Mouse (Mus musculus): ENCODE results near the gene Slc43a2.
A peak's percentile ranks its signal among the peaks of the same experiment; 100 is the strongest.

Gene Slc43a2

DNA sequence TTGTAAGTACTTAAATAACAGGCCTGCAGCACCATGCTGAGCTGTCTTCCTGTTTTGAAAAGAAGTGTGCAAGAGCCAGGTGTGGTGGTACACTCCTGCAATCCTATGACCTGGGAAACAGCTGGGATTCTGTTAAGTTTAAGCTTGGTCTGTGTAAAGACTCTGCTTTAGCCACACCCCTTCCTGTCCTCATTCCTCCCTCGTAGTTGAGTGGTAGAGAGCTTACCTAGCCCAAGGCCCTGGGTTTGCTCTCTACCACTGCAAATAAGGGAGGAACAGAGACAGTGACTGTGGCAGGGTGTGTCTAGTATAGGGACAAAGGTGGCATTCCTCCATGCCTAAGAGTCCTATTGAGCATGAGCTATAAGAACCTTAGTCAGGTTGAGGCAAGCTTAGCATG, 73.8 kb downstream of the Slc43a2 start:
- no peak for DNase-seq (ENCODE audit: low read depth, low spot score)

DNA sequence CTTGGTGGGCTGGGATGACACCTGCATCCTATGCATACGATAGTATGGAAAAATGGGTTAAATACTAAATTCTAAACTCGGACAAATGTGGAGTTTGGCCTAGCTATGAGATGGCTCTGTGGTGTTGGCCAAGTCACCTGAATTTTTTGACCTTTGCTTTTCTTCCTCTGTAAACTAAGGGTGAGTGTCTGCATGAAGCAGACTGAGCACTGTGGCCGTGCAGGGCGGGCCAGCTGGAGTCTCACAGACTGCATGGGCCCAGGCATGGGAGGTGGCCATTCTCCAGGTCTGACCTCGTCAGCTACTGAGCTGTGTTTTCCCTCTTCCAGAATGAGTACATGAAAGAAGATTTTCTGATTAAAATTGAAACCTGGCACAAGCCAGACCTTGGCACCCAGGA, 77.3 kb downstream of the Slc43a2 start:
- DNase-seq (ENCODE audit: low read depth, low spot score) = no peak

DNA sequence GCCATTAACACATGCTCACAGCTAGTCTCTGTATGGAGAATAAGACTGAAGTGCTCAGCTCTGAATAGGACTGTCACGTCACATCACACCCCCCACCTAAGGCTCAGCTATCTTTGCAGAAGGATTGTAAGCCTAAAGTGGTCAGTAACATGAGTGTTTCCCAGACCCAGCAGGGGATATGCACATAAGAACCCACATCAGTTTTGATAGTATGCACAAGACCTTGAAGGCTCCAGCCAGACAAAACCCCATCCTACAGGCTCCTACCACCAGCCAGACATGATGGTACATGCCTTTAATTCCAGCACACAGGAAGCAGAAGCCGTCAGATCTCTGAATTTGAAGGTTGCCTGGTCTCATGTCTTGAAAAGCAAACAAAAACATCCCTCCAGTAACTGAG, 78.5 kb downstream of the Slc43a2 start:
- DNase-seq (ENCODE audit: low read depth, low spot score) = no peak

DNA sequence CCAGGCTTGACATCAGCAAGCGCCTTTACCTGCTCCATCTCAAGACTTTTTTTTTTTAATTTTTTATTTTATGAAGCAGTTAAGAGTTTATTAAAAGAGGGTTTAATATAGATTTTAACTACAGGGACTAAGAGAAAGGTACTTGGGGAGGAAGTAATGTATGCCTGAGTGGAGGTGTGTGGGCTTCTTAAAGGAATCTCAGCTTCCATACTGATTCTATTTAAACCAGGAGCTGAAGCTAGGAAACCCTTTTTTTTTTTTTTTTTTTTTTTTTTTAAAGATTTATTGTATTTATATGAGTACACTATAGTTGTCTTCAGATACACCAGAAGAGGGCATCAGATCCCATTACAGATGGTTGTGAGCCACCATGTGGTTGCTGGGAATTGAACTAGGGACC, 83.3 kb downstream of the Slc43a2 start:
- no peak for DNase-seq (ENCODE audit: low read depth, low spot score)

DNA sequence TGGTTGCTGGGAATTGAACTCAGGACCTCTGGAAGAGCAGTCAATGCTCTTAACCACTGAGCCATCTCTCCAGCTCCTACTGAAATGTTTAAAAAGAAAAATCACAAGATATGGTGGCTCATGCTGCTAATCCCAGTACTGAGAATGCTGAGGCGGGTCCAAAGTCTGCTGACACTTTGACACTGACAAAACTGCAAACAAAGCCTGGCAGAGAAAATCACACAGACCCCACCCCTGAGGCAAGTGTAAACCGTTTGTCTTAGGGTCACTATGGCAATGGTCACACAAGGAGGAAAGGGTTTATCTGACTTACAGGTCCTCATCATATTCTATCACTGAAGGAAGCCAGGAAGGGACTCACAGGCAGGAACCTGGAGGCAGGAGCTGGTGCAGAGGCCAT, 84.1 kb downstream of the Slc43a2 start:
- no peak for DNase-seq (ENCODE audit: low read depth, low spot score)

DNA sequence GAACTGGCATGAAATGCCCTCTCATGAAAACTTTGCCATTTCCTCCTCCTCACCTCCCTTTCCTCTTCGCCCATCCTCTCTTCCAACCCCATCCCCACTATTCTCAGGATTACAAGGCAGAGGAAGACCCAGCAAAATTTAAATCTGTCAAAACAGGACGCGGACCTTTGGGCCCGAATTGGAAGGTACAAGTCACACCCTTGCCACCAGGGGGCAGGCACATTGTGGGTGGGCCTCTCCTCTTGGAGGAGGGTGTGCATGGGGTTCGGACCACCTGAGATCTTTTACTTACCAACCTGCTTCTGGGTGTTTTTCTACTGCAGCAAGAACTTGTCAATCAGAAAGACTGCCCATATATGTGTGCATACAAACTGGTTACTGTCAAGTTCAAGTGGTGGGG, 87.6 kb downstream of the Slc43a2 start:
- DNase-seq (ENCODE audit: low read depth, low spot score) = peak; percentile 55

DNA sequence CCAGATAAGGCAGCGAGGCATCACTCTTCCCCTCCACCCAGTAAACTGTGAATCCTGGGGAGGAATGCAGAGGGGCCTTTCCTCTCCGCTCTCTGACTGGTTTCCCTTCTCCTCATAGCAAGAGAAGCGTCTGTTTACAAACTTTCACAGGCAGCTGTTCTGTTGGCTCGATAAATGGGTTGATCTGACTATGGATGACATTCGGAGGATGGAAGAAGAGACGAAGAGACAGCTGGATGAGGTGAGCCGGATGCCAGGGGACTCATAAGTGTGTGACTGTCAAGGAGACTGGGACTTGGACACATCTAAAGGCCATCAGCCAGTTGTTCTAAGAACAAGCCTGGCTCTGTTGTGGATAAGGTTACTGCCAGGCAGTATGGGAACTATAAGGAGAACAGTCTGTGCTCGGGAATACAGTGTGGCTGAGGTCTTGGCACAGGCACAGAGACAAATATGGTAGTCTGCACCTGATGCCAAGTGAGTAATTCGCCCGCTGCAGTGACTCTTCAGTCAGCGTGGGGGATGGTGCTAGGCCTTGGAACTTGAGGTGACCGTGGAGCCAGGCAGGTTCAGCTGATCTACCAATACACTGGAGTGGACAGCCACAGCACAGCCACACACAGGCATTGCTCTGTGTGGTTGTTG, 88.8 kb downstream of the Slc43a2 start:
- no peak for DNase-seq (ENCODE audit: low read depth, low spot score)

DNA sequence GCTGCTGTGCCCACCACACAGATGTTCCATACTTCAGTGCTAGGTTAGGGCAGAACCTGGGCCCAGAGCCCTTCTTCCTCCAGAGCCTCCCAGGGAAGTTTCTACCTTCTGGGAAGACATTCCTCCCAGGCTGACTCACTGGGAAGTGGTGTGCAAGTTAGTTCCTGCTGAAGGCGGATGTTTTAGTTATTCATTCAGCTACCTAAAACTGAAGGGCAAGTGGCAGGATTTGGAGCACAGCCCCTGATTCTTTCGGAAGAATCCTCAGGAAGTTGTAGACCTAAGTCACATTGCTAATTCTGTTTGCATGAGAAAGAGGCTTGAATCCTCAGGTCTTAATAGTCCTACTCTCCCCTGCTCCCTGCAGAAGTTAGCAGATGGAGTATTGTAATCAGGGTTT, 89.9 kb downstream of the Slc43a2 start:
- DNase-seq (ENCODE audit: low read depth, low spot score) = no peak

DNA sequence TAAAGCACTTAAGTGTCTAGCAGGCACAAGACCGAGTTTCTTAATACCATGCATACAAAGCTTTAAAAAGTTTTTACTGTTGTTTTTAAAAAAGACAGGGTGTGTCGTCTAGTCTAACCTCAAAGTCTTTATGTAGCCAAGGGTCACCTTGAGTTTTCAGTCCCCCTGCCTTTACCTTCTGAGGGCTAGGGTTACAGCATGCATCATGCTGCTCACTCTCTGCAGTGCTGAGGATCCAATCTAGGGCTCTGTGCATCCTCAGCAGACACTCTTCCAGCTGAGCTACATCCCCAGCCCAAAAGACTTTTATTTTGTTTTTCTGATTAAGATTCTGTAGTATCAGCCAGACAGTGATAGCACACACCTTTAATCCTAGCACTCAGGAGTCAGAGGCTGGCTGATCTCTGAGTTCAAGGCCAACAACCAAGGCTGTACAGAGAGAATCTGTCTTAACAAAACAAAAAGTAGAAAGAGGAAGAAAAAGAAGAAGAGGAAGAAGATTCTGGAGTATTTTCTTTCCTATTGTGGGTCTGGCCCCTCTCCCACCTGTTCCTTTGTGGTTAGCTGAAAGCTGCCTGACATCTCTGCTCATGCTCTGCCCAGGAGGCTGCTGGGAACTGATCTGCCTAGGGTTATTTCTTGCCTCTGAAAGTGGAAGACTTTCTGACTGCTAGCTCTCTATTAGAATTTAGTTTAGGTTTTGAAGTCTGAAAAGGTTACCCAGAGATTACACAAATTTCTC, 91.3 kb downstream of the Slc43a2 start:
- no peak for DNase-seq (ENCODE audit: low read depth, low spot score)

DNA sequence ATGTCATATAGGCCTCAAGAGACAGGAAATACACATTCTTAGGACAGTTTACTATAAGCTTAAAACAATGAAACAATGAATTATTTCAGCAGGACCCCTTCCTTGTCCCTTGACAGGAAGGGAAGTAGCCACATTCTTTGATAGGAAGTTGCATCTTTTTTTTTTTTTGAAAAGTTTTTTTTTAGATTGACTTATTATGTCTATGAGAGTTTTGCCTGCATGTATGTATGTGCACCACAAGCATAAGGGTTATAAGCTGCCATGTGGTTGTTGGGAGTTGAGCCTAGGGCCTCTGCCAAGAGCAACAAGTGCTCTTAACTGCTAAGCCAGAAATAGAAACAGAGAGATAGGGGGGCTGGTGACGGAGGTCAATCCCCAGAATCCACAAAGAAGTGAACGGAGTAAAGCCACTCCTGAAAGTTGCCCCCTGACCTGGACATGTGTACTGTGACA, 92.6 kb downstream of the Slc43a2 start:
- DNase-seq (ENCODE audit: low read depth, low spot score) = no peak

DNA sequence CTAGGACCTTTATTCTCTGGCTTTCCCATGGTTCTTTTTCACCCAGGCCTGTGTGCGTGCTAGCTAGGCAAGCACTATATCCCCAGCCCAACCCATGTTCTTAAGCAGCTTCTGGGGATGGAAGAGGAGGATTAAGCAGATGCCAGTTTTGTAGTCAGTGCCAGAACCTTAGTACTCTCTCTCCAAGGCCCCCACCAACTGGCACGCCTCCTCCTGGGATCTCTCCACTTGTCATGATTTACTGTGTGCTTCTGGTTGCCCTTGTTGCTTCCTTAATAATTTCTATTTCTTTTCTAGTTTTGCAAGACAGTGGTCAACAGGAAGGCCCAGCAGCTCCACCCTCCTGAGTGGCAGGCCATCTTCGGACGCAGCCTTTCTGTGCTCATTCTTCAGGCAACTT, 94.3 kb downstream of the Slc43a2 start:
- DNase-seq (ENCODE audit: low read depth, low spot score) = no peak

Data from CD4-positive, CD25-positive, alpha-beta regulatory T cell, adult 2 months (primary cell).